16 mouse cellular contexts compared by ENCODE assay signal in the genomic region with DNA sequence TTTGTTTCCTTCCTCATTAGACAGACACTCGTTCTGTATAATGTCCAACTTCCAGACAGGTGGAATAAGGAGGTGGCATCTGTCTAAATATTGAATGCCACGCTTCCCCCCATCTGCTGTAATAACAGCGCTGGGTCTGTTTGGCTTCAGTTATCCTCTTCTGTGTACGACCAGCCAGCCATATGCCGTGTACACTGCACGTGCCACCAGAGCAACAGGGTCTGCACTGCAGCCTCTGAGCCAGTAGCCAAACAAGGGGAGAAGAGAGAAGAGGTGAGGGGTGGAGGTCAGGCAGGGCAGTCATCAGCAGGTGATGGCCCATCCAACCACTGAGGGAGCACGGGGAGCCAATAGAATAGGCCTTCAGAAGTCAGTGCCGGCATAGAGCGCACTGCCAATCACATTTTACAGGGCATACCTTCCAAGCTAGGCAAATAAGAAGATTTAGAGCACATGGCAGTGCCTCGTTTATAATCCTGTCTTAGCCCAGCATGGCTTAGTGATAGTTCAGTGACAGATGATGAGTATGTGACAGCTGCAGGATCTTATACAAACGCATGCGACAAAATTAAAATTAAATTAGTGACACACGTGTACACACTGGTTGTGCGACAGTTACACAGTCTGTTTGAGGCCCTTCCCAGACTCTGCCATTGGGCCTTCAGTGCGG.
DNase-seq lines count a peak whose midpoint lies in the region; ATAC-seq and TF ChIP-seq lines count a peak whose summit lies in the region.
"Had no signal": no experiment of that assay in that cellular context is flagged by ENCODE, and none has a peak within 500 bp of the region (broad histone marks: within the 10 kb centered on the region; RNA-seq: fewer than 3 reads in every experiment).

No protein-coding gene starts in this region.

- H3K27ac ChIP-seq in forebrain, embryonic 12.5 days, result no peak overlapping the region
- H3K27ac ChIP-seq in hindbrain, embryonic 15.5 days (replicated peaks), result no peak overlapping the region
- H3K27ac ChIP-seq in midbrain, postnatal 0 days (ENCODE audit: low read depth, low read length), result no peak overlapping the region
- no peak overlapping the region for H3K27ac ChIP-seq in liver, embryonic 12.5 days
- H3K27ac ChIP-seq: embryonic facial prominence, embryonic 15.5 days; gastrocnemius, adult 2 months; kidney, embryonic 15.5 days; limb, embryonic 12.5 days; stomach, postnatal 0 days had no signal

- no peaks in the 10 kb centered on the region for H3K9me3 ChIP-seq in forebrain, embryonic 12.5 days
- no peaks in the 10 kb centered on the region for H3K9me3 ChIP-seq in hindbrain, embryonic 15.5 days
- no peaks in the 10 kb centered on the region for H3K9me3 ChIP-seq in midbrain, postnatal 0 days (ENCODE audit: low read length)
- H3K9me3 ChIP-seq in liver, embryonic 12.5 days (replicated peaks), result no peaks in the 10 kb centered on the region
- H3K9me3 ChIP-seq: embryonic facial prominence, embryonic 15.5 days; heart, embryonic 12.5 days; kidney, embryonic 15.5 days; limb, embryonic 12.5 days had no signal

- H3K9ac ChIP-seq in forebrain, embryonic 12.5 days, result no peak overlapping the region
- H3K9ac ChIP-seq in hindbrain, embryonic 15.5 days, result no peak overlapping the region
- H3K9ac ChIP-seq in midbrain, postnatal 0 days (replicated peaks; ENCODE audit: low read length, poor library complexity, severe bottlenecking), result no peak overlapping the region
- no peak overlapping the region for H3K9ac ChIP-seq in liver, embryonic 12.5 days
- H3K9ac ChIP-seq: embryonic facial prominence, embryonic 15.5 days; heart, embryonic 12.5 days; kidney, embryonic 15.5 days; limb, embryonic 12.5 days had no signal

- H3K4me1 ChIP-seq in forebrain, embryonic 12.5 days, result peaks cover 7% of the 10 kb centered on the region
- no peaks in the 10 kb centered on the region for H3K4me1 ChIP-seq in hindbrain, embryonic 15.5 days (replicated peaks)
- H3K4me1 ChIP-seq in midbrain, postnatal 0 days (ENCODE audit: insufficient read depth, low read length), result 0 out of 2 replicates have a peak, but pooled peaks cover 2% of the 10 kb centered on the region
- no peaks in the 10 kb centered on the region for H3K4me1 ChIP-seq in liver, embryonic 12.5 days
- H3K4me1 ChIP-seq: embryonic facial prominence, embryonic 15.5 days; heart, embryonic 12.5 days; kidney, embryonic 15.5 days; limb, embryonic 12.5 days had no signal

- 65% methylated on average over 15 of the region's 15 CpGs for WGBS in forebrain, embryonic 12.5 days
- 62% methylated on average over 15 of the region's 15 CpGs for WGBS in hindbrain, embryonic 15.5 days
- 60% methylated on average over 14 of the region's 15 CpGs for WGBS in midbrain, postnatal 0 days
- 73% methylated on average over 15 of the region's 15 CpGs for WGBS in liver, embryonic 12.5 days (ENCODE audit: insufficient replicate concordance)

- peaks cover 49% of the 10 kb centered on the region for H3K27me3 ChIP-seq in forebrain, embryonic 12.5 days
- no peaks in the 10 kb centered on the region for H3K27me3 ChIP-seq in hindbrain, embryonic 15.5 days
- H3K27me3 ChIP-seq in midbrain, postnatal 0 days (ENCODE audit: insufficient read depth, low read length), result no peaks in the 10 kb centered on the region
- no peaks in the 10 kb centered on the region; the same call in 1 of the 2 replicates for H3K27me3 ChIP-seq in liver, embryonic 12.5 days (replicated peaks)
- H3K27me3 ChIP-seq: embryonic facial prominence, embryonic 15.5 days; heart, embryonic 12.5 days; kidney, embryonic 15.5 days; limb, embryonic 12.5 days had no signal

- no peak overlapping the region for H3K4me2 ChIP-seq in forebrain, embryonic 12.5 days
- peak overlapping the region; percentile 24; the same call in 1 of the 2 replicates for H3K4me2 ChIP-seq in hindbrain, embryonic 15.5 days
- H3K4me2 ChIP-seq in midbrain, postnatal 0 days (ENCODE audit: low read depth, low read length, poor library complexity, severe bottlenecking), result no peak overlapping the region
- H3K4me2 ChIP-seq in liver, embryonic 12.5 days, result no peak overlapping the region
- H3K4me2 ChIP-seq: embryonic facial prominence, embryonic 15.5 days; heart, embryonic 12.5 days; kidney, embryonic 15.5 days; limb, embryonic 12.5 days had no signal

- DNase-seq in heart, adult 11 months, result peak; percentile 79
- no peak for DNase-seq in heart, postnatal 4 days
- peak; percentile 73 for DNase-seq in midbrain, postnatal 0 days (ENCODE audit: low spot score)
- no peak for DNase-seq in ovary, postnatal 36 days (ENCODE audit: low spot score)
- DNase-seq in T-cell, adult 2 months (ENCODE audit: low spot score), result no peak
- DNase-seq: gastrocnemius, adult 2 months; lung, adult 18-20 months; spleen, adult 18-20 months had no signal

- H3K4me3 ChIP-seq in forebrain, embryonic 12.5 days (replicated peaks), result no peak overlapping the region
- H3K4me3 ChIP-seq in hindbrain, embryonic 15.5 days, result no peak overlapping the region
- H3K4me3 ChIP-seq in midbrain, postnatal 0 days (ENCODE audit: low read depth, low read length), result no peak overlapping the region
- no peak overlapping the region for H3K4me3 ChIP-seq in liver, embryonic 12.5 days
- H3K4me3 ChIP-seq: embryonic facial prominence, embryonic 15.5 days; gastrocnemius, adult 2 months; heart, embryonic 12.5 days; kidney, embryonic 15.5 days; limb, embryonic 12.5 days had no signal

- no peak for TF ChIP-seq CTCF in midbrain, postnatal 0 days (IDR thresholded peaks at IDR 0.05)

- H3K36me3 ChIP-seq in forebrain, embryonic 12.5 days (replicated peaks), result no peaks in the 10 kb centered on the region
- H3K36me3 ChIP-seq in hindbrain, embryonic 15.5 days, result no peaks in the 10 kb centered on the region
- H3K36me3 ChIP-seq in midbrain, postnatal 0 days (ENCODE audit: insufficient read depth, low read length), result no peaks in the 10 kb centered on the region
- no peaks in the 10 kb centered on the region for H3K36me3 ChIP-seq in liver, embryonic 12.5 days
- H3K36me3 ChIP-seq: embryonic facial prominence, embryonic 15.5 days; heart, embryonic 12.5 days; kidney, embryonic 15.5 days; limb, embryonic 12.5 days had no signal

- ATAC-seq in forebrain, embryonic 12.5 days (ENCODE audit: low FRiP score), result peak; percentile 76
- ATAC-seq in hindbrain, embryonic 15.5 days (ENCODE audit: low FRiP score, low read depth), result peak; percentile 93
- ATAC-seq in midbrain, postnatal 0 days (ENCODE audit: low FRiP score), result peak; percentile 44; the same call in 1 of the 2 replicates
- no peak for ATAC-seq in liver, embryonic 12.5 days

Comparison
In these comparisons a context has a peak if more than half of its experiments do, and no peak if none do; other contexts are left out.
1. DNase-seq: peak in heart, adult 11 months (single experiment) and midbrain, postnatal 0 days (single experiment); none in heart, postnatal 4 days (single experiment), ovary, postnatal 36 days (single experiment) and T-cell, adult 2 months (single experiment).